Mouse (Mus musculus) 416B (cell line): ENCODE measurements at regions not wholly inside any gene's neighbourhood (a gene's known extent, or its start where the extent isn't known, plus 50 kb on each side); places are given as distances from the start of the nearest gene placed in this dataset.

ENCODE experiments used
- DNase-seq: peaks from one replicate; pipeline ENCODE4 v3.0.0; 2011; ENCODE audit warnings: low read depth

- no peak for DNase-seq
Observed at GRCm38 (mm10) chr9:113091881-113092280, 616.2 kb downstream of the Pdcd6ip start.

- DNase-seq = no peak
Observed at GRCm38 (mm10) chr9:113087786-113088185, 620.3 kb downstream of the Pdcd6ip start.

GRCm38 (mm10) chr9:113085281-113085810 lies 622.7 kb downstream of the Pdcd6ip start:
- DNase-seq = no peak

GRCm38 (mm10) chr9:113074866-113075265 lies 633.2 kb downstream of the Pdcd6ip start:
- DNase-seq = no peak

- DNase-seq = no peak
Observed at GRCm38 (mm10) chr9:113057415-113057814, 650.6 kb downstream of the Pdcd6ip start.

- DNase-seq = no peak
Observed at GRCm38 (mm10) chr9:113044556-113045178, 663.4 kb downstream of the Pdcd6ip start.

- DNase-seq = no peak
Observed at GRCm38 (mm10) chr9:113040885-113041284, 667.2 kb downstream of the Pdcd6ip start.

GRCm38 (mm10) chr9:113033996-113034395 lies 674.1 kb downstream of the Pdcd6ip start:
- no peak for DNase-seq

- DNase-seq = no peak
Observed at GRCm38 (mm10) chr9:113029091-113029490, 679.0 kb downstream of the Pdcd6ip start.

GRCm38 (mm10) chr9:113026904-113027193 lies 681.2 kb downstream of the Pdcd6ip start:
- no peak for DNase-seq

- DNase-seq = peak; percentile 4
Observed at GRCm38 (mm10) chr9:113026096-113026903, 681.8 kb downstream of the Pdcd6ip start.

GRCm38 (mm10) chr9:113021866-113022645 lies 686.0 kb downstream of the Pdcd6ip start:
- no peak for DNase-seq

- DNase-seq = no peak
Observed at GRCm38 (mm10) chr9:113019576-113019975, 688.5 kb downstream of the Pdcd6ip start.

GRCm38 (mm10) chr9:113008106-113008505 lies 700.0 kb downstream of the Pdcd6ip start:
- DNase-seq = no peak

GRCm38 (mm10) chr9:112996204-112996603 lies 711.9 kb downstream of the Pdcd6ip start:
- DNase-seq = peak; percentile 95

GRCm38 (mm10) chr9:112994774-112995173 lies 713.3 kb downstream of the Pdcd6ip start:
- no peak for DNase-seq

GRCm38 (mm10) chr9:112993627-112994026 lies 714.4 kb downstream of the Pdcd6ip start:
- DNase-seq = peak; percentile 5

GRCm38 (mm10) chr9:112992937-112993336 lies 715.1 kb downstream of the Pdcd6ip start:
- DNase-seq = peak; percentile 93

GRCm38 (mm10) chr9:112983353-112983752 lies 724.7 kb downstream of the Pdcd6ip start:
- no peak for DNase-seq

GRCm38 (mm10) chr9:112951567-112951966 lies 715.8 kb upstream of the Arpp21 start:
- no peak for DNase-seq

- peak; percentile 86 for DNase-seq
Observed at GRCm38 (mm10) chr9:112950056-112950455, 714.3 kb upstream of the Arpp21 start.

GRCm38 (mm10) chr9:112938781-112939180 lies 703.0 kb upstream of the Arpp21 start:
- DNase-seq = no peak
